Mouse (Mus musculus): Measurements from ENCODE around the gene Slc24a4.

DNA sequence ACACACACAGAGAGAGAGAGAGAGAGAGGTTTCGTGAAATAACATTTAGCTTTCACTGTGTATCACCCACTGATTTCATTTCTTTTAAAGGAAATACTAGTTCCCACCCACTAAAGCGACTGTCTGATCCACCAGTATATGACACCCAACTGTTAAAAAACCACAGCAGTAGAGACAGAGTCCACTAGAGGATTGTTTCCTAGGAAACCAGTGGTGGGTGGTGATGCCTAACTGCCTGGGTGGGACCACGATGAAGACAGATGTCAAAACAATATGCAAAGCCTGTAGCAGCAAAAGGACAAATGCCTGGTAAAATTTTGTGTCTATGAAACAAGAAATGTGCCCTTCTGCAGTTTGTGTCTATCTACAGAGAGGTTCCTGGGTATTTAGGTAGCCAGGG, 122.5 kb downstream of the Slc24a4 start:
- TF ChIP-seq POLR2A (IDR thresholded peaks at IDR 0.05; ENCODE audit: borderline replicate concordance, low read depth, low read length) (no peak), CTCF (IDR thresholded peaks at IDR 0.05; ENCODE audit: low read depth, low read length) (no peak)
